Mouse (Mus musculus): ENCODE data around the gene Map4. TPM values are rescaled to one million over a fixed set of nuclear protein-coding genes. Genes with fewer than 3 reads are reported as not detected.
A peak's percentile ranks its signal among the peaks of the same experiment; 100 is the strongest.

The Map4 gene
- polyA plus RNA-seq, 1 experiment from 2014 or later, result 60.8 TPM

GRCm38 (mm10) chr9:110130896-110131524, 199.8 kb downstream of the Map4 start:
- Histone ChIP-seq H3K4me1 (replicated peaks; ENCODE audit: control insufficient read depth, insufficient read depth, low read length) (peaks cover 16% of the 10 kb centered on the region), H3K36me3 (ENCODE audit: control insufficient read depth, insufficient read depth, low read length) (peaks cover 9% of the 10 kb centered on the region), H3K27ac (ENCODE audit: low read depth) (peak overlapping the region; percentile 94), H3K9ac (ENCODE audit: low read length) (peak overlapping the region; percentile 72), H3K27me3 (replicated peaks; ENCODE audit: control insufficient read depth, insufficient read depth, low read length) (no peaks in the 10 kb centered on the region), H3K4me3 (ENCODE audit: low read depth, low read length) (peak overlapping the region; percentile 99), H3K9me3 (ENCODE audit: control insufficient read depth, low read length) (no peaks in the 10 kb centered on the region), H3K4me2 (ENCODE audit: low read length) (peak overlapping the region; percentile 76)
- ATAC-seq (replicated peaks; ENCODE audit: low FRiP score, low TSS enrichment, low read depth), result no peak
- 19% methylated on average over 10 of the region's 10 CpGs for WGBS
- DNase-seq (ENCODE audit: low spot score), result no peak

GRCm38 (mm10) chr9:110131525-110132197, 200.4 kb downstream of the Map4 start:
- Histone ChIP-seq H3K4me2 (ENCODE audit: low read length) (peak overlapping the region; percentile 76), H3K27ac (ENCODE audit: low read depth) (peak overlapping the region; percentile 94), H3K4me1 (replicated peaks; ENCODE audit: control insufficient read depth, insufficient read depth, low read length) (peaks cover 16% of the 10 kb centered on the region), H3K27me3 (replicated peaks; ENCODE audit: control insufficient read depth, insufficient read depth, low read length) (no peaks in the 10 kb centered on the region), H3K9ac (ENCODE audit: low read length) (peak overlapping the region; percentile 98), H3K36me3 (ENCODE audit: control insufficient read depth, insufficient read depth, low read length) (peaks cover 15% of the 10 kb centered on the region), H3K9me3 (ENCODE audit: control insufficient read depth, low read length) (no peaks in the 10 kb centered on the region), H3K4me3 (ENCODE audit: low read depth, low read length) (peak overlapping the region; percentile 99)
- DNase-seq (ENCODE audit: low spot score) (peak; percentile 99), ATAC-seq (replicated peaks; ENCODE audit: low FRiP score, low TSS enrichment, low read depth) (peak; percentile 94)
- WGBS, result under 1% methylated on average over 61 of the region's 64 CpGs

- Histone ChIP-seq H3K27ac (ENCODE audit: low read depth) (peak overlapping the region; percentile 94), H3K27me3 (replicated peaks; ENCODE audit: control insufficient read depth, insufficient read depth, low read length) (no peaks in the 10 kb centered on the region), H3K4me1 (replicated peaks; ENCODE audit: control insufficient read depth, insufficient read depth, low read length) (peaks cover 16% of the 10 kb centered on the region), H3K4me2 (ENCODE audit: low read length) (peak overlapping the region; percentile 76), H3K36me3 (ENCODE audit: control insufficient read depth, insufficient read depth, low read length) (peaks cover 21% of the 10 kb centered on the region), H3K4me3 (ENCODE audit: low read depth, low read length) (peak overlapping the region; percentile 99), H3K9me3 (ENCODE audit: control insufficient read depth, low read length) (no peaks in the 10 kb centered on the region), H3K9ac (ENCODE audit: low read length) (peak overlapping the region; percentile 98)
- DNase-seq (ENCODE audit: low spot score) (no peak), ATAC-seq (replicated peaks; ENCODE audit: low FRiP score, low TSS enrichment, low read depth) (peak; percentile 65)
- WGBS, result under 1% methylated on average over 29 of the region's 38 CpGs
Observed at GRCm38 (mm10) chr9:110132201-110132605, 200.9 kb downstream of the Map4 start.

- DNase-seq (ENCODE audit: low spot score) (no peak), ATAC-seq (replicated peaks; ENCODE audit: low FRiP score, low TSS enrichment, low read depth) (no peak)
- Histone ChIP-seq H3K27me3 (replicated peaks; ENCODE audit: control insufficient read depth, insufficient read depth, low read length) (no peaks in the 10 kb centered on the region), H3K36me3 (ENCODE audit: control insufficient read depth, insufficient read depth, low read length) (peaks cover 27% of the 10 kb centered on the region), H3K4me2 (ENCODE audit: low read length) (peak overlapping the region; percentile 76), H3K27ac (ENCODE audit: low read depth) (no peak overlapping the region), H3K9me3 (ENCODE audit: control insufficient read depth, low read length) (no peaks in the 10 kb centered on the region), H3K9ac (ENCODE audit: low read length) (peak overlapping the region; percentile 98), H3K4me1 (replicated peaks; ENCODE audit: control insufficient read depth, insufficient read depth, low read length) (peaks cover 16% of the 10 kb centered on the region), H3K4me3 (ENCODE audit: low read depth, low read length) (peak overlapping the region; percentile 99)
- WGBS, result 49% methylated on average over 6 of the region's 6 CpGs
Observed at GRCm38 (mm10) chr9:110132921-110133320, 201.7 kb downstream of the Map4 start.

Small RNAs within 50 kb of the gene (microRNA-seq; reads per million reads assigned to microRNA genes)
- gene Mir7089, result 2.3 reads per million, percentile 24 among the genes with 10 or more reads in this experiment

Other genes starting within 250 kb of the Map4 start
- 0.11 and 0.12 TPM in 2 replicates for gene Fbxw18, start 228.8 kb upstream of the Map4 start, polyA plus RNA-seq (2014; fragmentation: Nextera tagmentation; extraction: Ambion mirVana)
- 0.19 TPM in 1 of 2 replicates, not detected in the other for gene Fbxw26, start 185.4 kb upstream of the Map4 start, polyA plus RNA-seq (2014; fragmentation: Nextera tagmentation; extraction: Ambion mirVana)
- gene Fbxw27, start 140.8 kb upstream of the Map4 start, polyA plus RNA-seq (2014; fragmentation: Nextera tagmentation; extraction: Ambion mirVana), result not detected in 2 replicates
- gene Spink8, start 119.2 kb upstream of the Map4 start, polyA plus RNA-seq (2014; fragmentation: Nextera tagmentation; extraction: Ambion mirVana), result 0.47 TPM in 1 of 2 replicates, not detected in the other
- 85.4 and 87.9 TPM in 2 replicates for gene Nme6, start 98.7 kb upstream of the Map4 start, polyA plus RNA-seq (2014; fragmentation: Nextera tagmentation; extraction: Ambion mirVana)
- 0.42 and 0.91 TPM in 2 replicates for gene Camp, start 81.8 kb upstream of the Map4 start, polyA plus RNA-seq (2014; fragmentation: Nextera tagmentation; extraction: Ambion mirVana)
- 33.0 and 35.5 TPM in 2 replicates for gene Cdc25a, start 55.9 kb upstream of the Map4 start, polyA plus RNA-seq (2014; fragmentation: Nextera tagmentation; extraction: Ambion mirVana)
- 125 and 127 TPM in 2 replicates for gene Smarcc1, start 186.2 kb downstream of the Map4 start, polyA plus RNA-seq (2014; fragmentation: Nextera tagmentation; extraction: Ambion mirVana)
- gene Dhx30, start 186.4 kb downstream of the Map4 start, polyA plus RNA-seq (2014; fragmentation: Nextera tagmentation; extraction: Ambion mirVana), result 123 and 134 TPM in 2 replicates

All from intestine, embryonic 14.5 days (tissue).